Mouse (Mus musculus) MEL (cell line): ENCODE measurements at regions not wholly inside any gene's neighbourhood (a gene's known extent, or its start where the extent isn't known, plus 50 kb on each side); places are given as distances from the start of the nearest gene placed in this dataset.

Source experiments
- DNase-seq: peaks from one replicate; pipeline ENCODE4 v3.0.0; 2011; ENCODE audit warnings: low read depth, low spot score
- H3K27ac ChIP-seq: 2 replicates; pipeline ENCODE4 v1.5.1; 2012; ENCODE audit warnings: low read depth, mild to moderate bottlenecking, control low read depth, low read length, moderate library complexity; ENCODE audit not compliant: control insufficient read depth
- H3K27me3 ChIP-seq, 2 experiments: fragments of 150-350 bp in 1 of 2; sonication (generic) in 1 of 2; 2 replicates each; pipeline ENCODE4 v1.6.1; 2012; ENCODE audit warnings: low read length in 2 of 2, mild to moderate bottlenecking in 2 of 2, improper control_type of control experiment in 1 of 2, moderate library complexity in 1 of 2; ENCODE audit not compliant: insufficient read depth in 2 of 2, control insufficient read depth in 1 of 2
- H3K36me3 ChIP-seq, 2 experiments: 2 replicates each; pipeline ENCODE4 v1.6.1; 2012 to 2014; ENCODE audit warnings: low read length in 2 of 2, improper control_type of control experiment in 1 of 2, inconsistent platforms in 1 of 2, mild to moderate bottlenecking in 1 of 2; ENCODE audit not compliant: insufficient read depth in 2 of 2, control insufficient read depth in 1 of 2
- H3K4me1 ChIP-seq, 2 experiments: fragments of 150-350 bp in 1 of 2; sonication (generic) in 1 of 2; 2 replicates each; pipeline ENCODE4 v1.6.1; 2012; ENCODE audit warnings: low read length in 2 of 2, improper control_type of control experiment in 1 of 2, mild to moderate bottlenecking in 1 of 2; ENCODE audit not compliant: insufficient read depth in 2 of 2, control insufficient read depth in 1 of 2
- H3K4me3 ChIP-seq, 2 experiments: fragments of 150-350 bp in 1 of 2; sonication (generic) in 1 of 2; 2 replicates each; pipeline ENCODE4 v1.5.1; 2012; ENCODE audit warnings: low read depth in 2 of 2, low read length in 2 of 2, mild to moderate bottlenecking in 2 of 2, moderate library complexity in 2 of 2, control low read depth in 1 of 2, improper control_type of control experiment in 1 of 2; ENCODE audit not compliant: control insufficient read depth in 1 of 2, insufficient read depth in 1 of 2
- H3K79me2 ChIP-seq: 2 replicates; pipeline ENCODE4 v1.6.1; 2012; ENCODE audit warnings: mild to moderate bottlenecking, low read length, moderate library complexity; ENCODE audit not compliant: control insufficient read depth, poor library complexity, insufficient read depth
- H3K9ac ChIP-seq: 2 replicates; pipeline ENCODE4 v1.6.1; 2012; ENCODE audit warnings: low read depth, mild to moderate bottlenecking, control low read depth, low read length, moderate library complexity; ENCODE audit not compliant: control insufficient read depth, poor library complexity, severe bottlenecking
- H3K9me3 ChIP-seq: fragments of 150-350 bp; sonication (generic); replicated peaks from 2 replicates; pipeline ENCODE4 v1.6.1; 2012; ENCODE audit warnings: mild to moderate bottlenecking, low read length, improper control_type of control experiment, moderate library complexity; ENCODE audit not compliant: insufficient read depth
- BHLHE40 ChIP-seq: IDR thresholded peaks from 2 replicates; pipeline ENCODE4 v1.6.1; 2012; ENCODE audit warnings: low read depth, mild to moderate bottlenecking, inconsistent platforms, low read length, improper control_type of control experiment, borderline replicate concordance
- CHD1 ChIP-seq: IDR thresholded peaks from 2 replicates; pipeline ENCODE4 v1.6.1; 2012; ENCODE audit warnings: low read depth, mild to moderate bottlenecking, inconsistent platforms, low read length, improper control_type of control experiment
- E2F4 ChIP-seq: IDR thresholded peaks from 2 replicates; pipeline ENCODE4 v1.6.1; 2011; ENCODE audit warnings: low read depth, low read length, improper control_type of control experiment, borderline replicate concordance
- EP300 ChIP-seq, 2 experiments: IDR thresholded peaks; 2 replicates each; pipeline ENCODE4 v1.6.1; 2011; ENCODE audit warnings: improper control_type of control experiment in 2 of 2, low read length in 2 of 2, low read depth in 1 of 2, mild to moderate bottlenecking in 1 of 2
- GATA1 ChIP-seq: IDR thresholded peaks from 2 replicates; pipeline ENCODE4 v1.6.1; 2011; ENCODE audit warnings: low read depth, low read length, improper control_type of control experiment
- KAT2A ChIP-seq: conservative IDR thresholded peaks from 2 replicates; pipeline ENCODE4 v1.6.1; 2012; ENCODE audit warnings: low read depth, low read length, improper control_type of control experiment, inconsistent platforms
- MAZ ChIP-seq: IDR thresholded peaks from 2 replicates; pipeline ENCODE4 v1.6.1; 2012; ENCODE audit warnings: low read depth, mild to moderate bottlenecking, inconsistent platforms, low read length, improper control_type of control experiment
- MXI1 ChIP-seq: IDR thresholded peaks from 2 replicates; pipeline ENCODE4 v1.6.1; 2011; ENCODE audit warnings: mild to moderate bottlenecking, low read depth, low read length, improper control_type of control experiment
- MYB ChIP-seq: IDR thresholded peaks from 2 replicates; pipeline ENCODE4 v1.6.1; 2011; ENCODE audit warnings: mild to moderate bottlenecking, low read depth, low read length, improper control_type of control experiment
- NELFE ChIP-seq: IDR thresholded peaks from 2 replicates; pipeline ENCODE4 v1.6.1; 2011; ENCODE audit warnings: low read depth, low read length, improper control_type of control experiment
- NRF1 ChIP-seq: IDR thresholded peaks from 2 replicates; pipeline ENCODE4 v1.6.1; 2014; ENCODE audit warnings: low read depth, mild to moderate bottlenecking, inconsistent platforms, low read length, improper control_type of control experiment, moderate library complexity; ENCODE audit not compliant: poor library complexity, insufficient read depth, severe bottlenecking
- RAD21 ChIP-seq: IDR thresholded peaks from 2 replicates; pipeline ENCODE4 v1.6.1; 2011; ENCODE audit warnings: mild to moderate bottlenecking, low read depth, low read length, improper control_type of control experiment
- RCOR1 ChIP-seq: IDR thresholded peaks from 2 replicates; pipeline ENCODE4 v1.6.1; 2012; ENCODE audit warnings: low read depth, mild to moderate bottlenecking, inconsistent platforms, low read length, improper control_type of control experiment
- SMC3 ChIP-seq: IDR thresholded peaks from 2 replicates; pipeline ENCODE4 v1.6.1; 2011; ENCODE audit warnings: low read depth, low read length, improper control_type of control experiment
- TBP ChIP-seq: IDR thresholded peaks from 2 replicates; pipeline ENCODE4 v1.8.0; 2011; ENCODE audit warnings: low read depth, low read length, improper control_type of control experiment
- TCF12 ChIP-seq: IDR thresholded peaks from 2 replicates; pipeline ENCODE4 v1.6.1; 2014; ENCODE audit warnings: low read depth, mild to moderate bottlenecking, inconsistent platforms, low read length, improper control_type of control experiment, moderate library complexity
- UBTF ChIP-seq: IDR thresholded peaks from 2 replicates; pipeline ENCODE4 v1.6.1; 2012; ENCODE audit warnings: low read depth, mild to moderate bottlenecking, inconsistent platforms, low read length, improper control_type of control experiment, moderate library complexity, borderline replicate concordance; ENCODE audit not compliant: insufficient read depth
- ZC3H11A ChIP-seq: IDR thresholded peaks from 2 replicates; pipeline ENCODE4 v1.6.1; 2012; ENCODE audit warnings: low read depth, mild to moderate bottlenecking, inconsistent platforms, low read length, improper control_type of control experiment
- ZKSCAN1 ChIP-seq: IDR thresholded peaks from 2 replicates; pipeline ENCODE4 v1.6.1; 2012; ENCODE audit warnings: low read depth, mild to moderate bottlenecking, inconsistent platforms, low read length, improper control_type of control experiment, moderate library complexity

DNA sequence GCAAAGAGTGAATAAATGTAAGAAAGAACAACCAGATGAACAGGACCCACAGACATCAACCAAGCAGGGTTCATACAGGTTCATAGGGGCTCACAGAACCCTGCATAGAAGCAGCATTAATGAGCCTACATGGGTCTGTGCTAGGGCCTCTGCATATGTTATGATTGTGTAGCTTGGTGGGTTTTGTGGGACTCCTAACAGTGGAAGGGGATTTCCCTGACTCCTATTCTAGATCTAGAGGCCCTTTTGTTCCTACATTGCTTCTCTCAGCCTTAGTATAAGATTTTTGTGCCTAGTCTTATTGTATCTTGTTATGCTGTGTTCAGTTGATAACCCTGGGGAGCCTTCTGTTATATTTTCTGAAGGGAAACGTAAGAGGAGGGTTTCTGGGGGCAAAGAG lies 481.7 kb upstream of the Adam24 start:
- no peaks in the 10 kb centered on the region for H3K36me3 ChIP-seq
- no peaks in the 10 kb centered on the region for H3K79me2 ChIP-seq
- H3K9ac ChIP-seq, result no peak overlapping the region
- H3K27me3 ChIP-seq, result no peaks in the 10 kb centered on the region; a peak in 1 of 4 replicates
- no peak for DNase-seq
- H3K4me1 ChIP-seq, result no peaks in the 10 kb centered on the region
- no peak overlapping the region for H3K27ac ChIP-seq
- H3K4me3 ChIP-seq, result no peak overlapping the region
- no peak for TF ChIP-seq GATA1
- H3K9me3 ChIP-seq, result no peaks in the 10 kb centered on the region

DNA sequence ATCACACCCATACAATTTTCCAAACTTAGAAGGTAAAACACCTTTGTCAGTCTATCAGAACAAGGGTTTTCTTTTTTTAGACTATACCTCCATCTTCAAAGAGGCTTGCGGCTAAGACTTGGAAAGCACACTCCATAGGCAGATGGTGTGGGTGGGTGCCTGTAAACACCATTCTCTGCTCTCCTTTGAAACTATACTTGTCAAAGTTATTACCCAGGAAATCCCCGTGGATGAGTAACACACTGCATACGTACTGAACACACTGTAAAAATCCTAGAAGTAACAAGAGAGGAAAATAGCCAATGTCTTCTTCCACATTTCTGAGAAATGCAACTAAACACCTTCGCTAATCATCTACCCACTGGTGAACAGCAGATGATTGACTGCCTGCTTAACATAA lies 464.0 kb upstream of the Adam24 start:
- Histone ChIP-seq H3K36me3 (no peaks in the 10 kb centered on the region), H3K4me1 (no peaks in the 10 kb centered on the region), H3K4me3 (no peak overlapping the region), H3K79me2 (no peaks in the 10 kb centered on the region), H3K9ac (no peak overlapping the region), H3K27me3 (peaks cover 0 to 1% of the 10 kb centered on the region in 2 experiments; a peak in 2 of 4 replicates), H3K9me3 (no peaks in the 10 kb centered on the region), H3K27ac (no peak overlapping the region)
- DNase-seq, result no peak
- no peak for TF ChIP-seq MXI1
- no peak for TF ChIP-seq SMC3
- TF ChIP-seq KAT2A, result no peak
- TF ChIP-seq BHLHE40, result no peak
- no peak for TF ChIP-seq NRF1
- TF ChIP-seq EP300 (IDR thresholded peaks at IDR 0.05; ENCODE audit: low read depth in 1 of 2, low read length in 2 of 2), result no peak
- TF ChIP-seq MYB, result no peak
- no peak for TF ChIP-seq NELFE
- TF ChIP-seq TBP, result no peak
- no peak for TF ChIP-seq ZKSCAN1
- no peak for TF ChIP-seq UBTF
- no peak for TF ChIP-seq CHD1
- no peak for TF ChIP-seq ZC3H11A

DNA sequence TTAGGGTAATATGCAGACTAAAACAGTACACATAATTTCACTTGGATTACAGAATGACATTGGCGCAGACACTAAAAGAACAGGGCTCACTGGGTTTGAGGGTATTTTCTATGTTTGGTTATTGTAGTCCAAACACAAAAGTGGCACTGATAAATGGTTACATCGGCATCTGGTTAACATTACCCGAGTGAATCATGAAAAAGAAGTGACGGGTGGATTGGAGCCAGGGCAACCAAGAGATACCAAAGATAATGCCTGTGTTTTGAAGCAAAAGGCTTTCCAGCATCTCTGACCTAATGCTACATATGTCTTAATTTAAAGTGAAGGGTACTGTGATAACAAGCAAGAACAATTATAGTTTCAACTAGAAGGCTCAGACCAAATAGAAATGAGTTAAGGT lies 451.4 kb upstream of the Adam24 start:
- H3K4me3 ChIP-seq, result no peak overlapping the region
- DNase-seq, result no peak
- no peak for TF ChIP-seq TBP
- no peak for TF ChIP-seq TCF12
- TF ChIP-seq RAD21, result no peak
- no peak for TF ChIP-seq MYB
- no peak for TF ChIP-seq EP300 (IDR thresholded peaks at IDR 0.05; ENCODE audit: low read depth in 1 of 2, low read length in 2 of 2)
- no peak for TF ChIP-seq MAZ
- TF ChIP-seq E2F4, result no peak
- no peak for TF ChIP-seq MXI1
- TF ChIP-seq KAT2A, result no peak
- TF ChIP-seq RCOR1, result no peak
- no peak for TF ChIP-seq ZKSCAN1
- TF ChIP-seq BHLHE40, result no peak
- H3K36me3 ChIP-seq, result no peaks in the 10 kb centered on the region
- H3K4me1 ChIP-seq, result no peaks in the 10 kb centered on the region
- no peaks in the 10 kb centered on the region for H3K79me2 ChIP-seq
- no peak overlapping the region for H3K9ac ChIP-seq
- H3K27me3 ChIP-seq, result no peaks in the 10 kb centered on the region
- H3K9me3 ChIP-seq, result no peaks in the 10 kb centered on the region
- no peak overlapping the region for H3K27ac ChIP-seq
